In genomic region chr4:57701576-57701975, GRCm38 (mm10) we compare ENCODE assay signal across 12 mouse cellular contexts.
"Had no signal": no experiment of that assay in that cellular context is flagged by ENCODE, and none has a peak within 500 bp of the region (broad histone marks: within the 10 kb centered on the region; RNA-seq: fewer than 3 reads in every experiment).

No protein-coding gene starts in this region.

- DNase-seq: gastrocnemius, postnatal 14 days; gastrocnemius, postnatal 36 days; heart, adult 18-20 months; heart, postnatal 10 days; kidney, adult 11 months; kidney, adult 2 months; kidney, adult 9 months; kidney, postnatal 14 days; kidney, postnatal 36 days; layer of hippocampus, adult 9-11 months; layer of hippocampus, postnatal 36 days; left cerebral cortex, postnatal 4 days had no signal
